18 mouse cellular contexts compared by ENCODE assay signal in genomic region chr12:58440666-58441065, GRCm38 (mm10).
"Had no signal": no experiment of that assay in that cellular context is flagged by ENCODE, and none has a peak within 500 bp of the region (broad histone marks: within the 10 kb centered on the region; RNA-seq: fewer than 3 reads in every experiment).

No protein-coding gene starts in this region.

- H3K27me3 ChIP-seq: liver, embryonic 15.5 days; lung, embryonic 15.5 days; megakaryocyte, embryonic 14.5 days; midbrain, embryonic 13.5 days; midbrain, embryonic 15.5 days; neural tube, embryonic 12.5 days; stomach, embryonic 15.5 days had no signal

- H3K4me1 ChIP-seq: liver, embryonic 15.5 days; lung, embryonic 15.5 days; megakaryocyte, embryonic 14.5 days; midbrain, embryonic 13.5 days; midbrain, embryonic 15.5 days; neural tube, embryonic 12.5 days; stomach, embryonic 15.5 days had no signal

- H3K27ac ChIP-seq: liver, embryonic 15.5 days; lung, embryonic 15.5 days; macrophage; midbrain, embryonic 13.5 days; midbrain, embryonic 15.5 days; neural tube, embryonic 12.5 days; stomach, embryonic 15.5 days; stomach, postnatal 0 days had no signal

- ATAC-seq: liver, postnatal 0 days; lung, postnatal 0 days; midbrain, embryonic 13.5 days; midbrain, embryonic 15.5 days had no signal

- H3K9me3 ChIP-seq: liver, embryonic 15.5 days; lung, embryonic 15.5 days; megakaryocyte, embryonic 14.5 days; midbrain, embryonic 13.5 days; midbrain, embryonic 15.5 days; neural tube, embryonic 12.5 days; stomach, embryonic 15.5 days had no signal

- H3K4me2 ChIP-seq: liver, embryonic 15.5 days; lung, embryonic 15.5 days; midbrain, embryonic 13.5 days; midbrain, embryonic 15.5 days; neural tube, embryonic 12.5 days; stomach, embryonic 15.5 days had no signal

- H3K9ac ChIP-seq: liver, embryonic 15.5 days; liver, postnatal 0 days; lung, embryonic 15.5 days; midbrain, embryonic 13.5 days; midbrain, embryonic 15.5 days; neural tube, embryonic 12.5 days; stomach, embryonic 15.5 days had no signal

- H3K4me3 ChIP-seq: liver, embryonic 15.5 days; lung, embryonic 15.5 days; megakaryocyte, embryonic 14.5 days; midbrain, embryonic 13.5 days; midbrain, embryonic 15.5 days; neural tube, embryonic 12.5 days; stomach, embryonic 15.5 days had no signal

- DNase-seq: liver, postnatal 0 days; lung, adult 2 months; lung, postnatal 14 days; lung, postnatal 36 days; right cerebral cortex, postnatal 14 days; thymus, adult 2 months; thymus, postnatal 25 days; thymus, postnatal 4 days had no signal

- H3K36me3 ChIP-seq: liver, embryonic 15.5 days; lung, embryonic 15.5 days; midbrain, embryonic 13.5 days; midbrain, embryonic 15.5 days; neural tube, embryonic 12.5 days; stomach, embryonic 15.5 days had no signal
